Mouse (Mus musculus) midbrain, embryonic 16.5 days (tissue): ENCODE data around the gene Tmem253. TPM values are rescaled to one million over a fixed set of nuclear protein-coding genes. Genes with fewer than 3 reads are reported as not detected.
A peak's percentile ranks its signal among the peaks of the same experiment; 100 is the strongest.

Source experiments
- ATAC-seq: fragments of 200-750 bp; cut with Nextera tagmentation; 2 replicates; pipeline ENCODE4 v1.8.0; 2017; ENCODE audit warnings: moderate TSS enrichment
- H3K27ac ChIP-seq: fragments of 300-500 bp; sonication (generic); 2 replicates; pipeline ENCODE4 v1.5.1; 2014; ENCODE audit warnings: mild to moderate bottlenecking, low read length, mixed read lengths
- H3K27me3 ChIP-seq: fragments of 300-500 bp; sonication (generic); 2 replicates; pipeline ENCODE4 v1.6.1; 2014; ENCODE audit warnings: low read depth, low read length, mixed read lengths; ENCODE audit not compliant: control insufficient read depth, insufficient read depth
- H3K36me3 ChIP-seq: fragments of 300-500 bp; sonication (generic); 2 replicates; pipeline ENCODE4 v1.6.1; 2014; ENCODE audit warnings: mild to moderate bottlenecking, low read length, moderate library complexity, mixed read lengths; ENCODE audit not compliant: control insufficient read depth, insufficient read depth
- H3K4me1 ChIP-seq: fragments of 300-500 bp; sonication (generic); 2 replicates; pipeline ENCODE4 v1.6.1; 2014; ENCODE audit warnings: mild to moderate bottlenecking, low read length, mixed read lengths; ENCODE audit not compliant: control insufficient read depth, insufficient read depth
- H3K4me2 ChIP-seq: fragments of 300-500 bp; sonication (generic); 2 replicates; pipeline ENCODE4 v1.6.1; 2014; ENCODE audit warnings: mild to moderate bottlenecking, low read length, mixed read lengths
- H3K4me3 ChIP-seq: fragments of 300-500 bp; sonication (generic); 2 replicates; pipeline ENCODE4 v1.5.1; 2014; ENCODE audit warnings: low read depth, mild to moderate bottlenecking, low read length, moderate library complexity, mixed read lengths
- H3K9ac ChIP-seq: fragments of 300-500 bp; sonication (generic); 2 replicates; pipeline ENCODE4 v1.6.1; 2014; ENCODE audit warnings: low read depth, low read length, mixed read lengths
- H3K9me3 ChIP-seq: fragments of 300-500 bp; sonication (generic); replicated peaks from 2 replicates; pipeline ENCODE4 v1.6.1; 2014; ENCODE audit warnings: mild to moderate bottlenecking, low read length, mixed read lengths; ENCODE audit not compliant: control insufficient read depth, poor library complexity, severe bottlenecking
- WGBS: fragments of 180-500 bp; shearing (Covaris S2); extraction: QIAGEN DNeasy Blood & Tissue Kit; methylation state at CpG from one replicate; pipeline ENCODE4 v1.1.7; 2014; 5-methylcytosine and 5-hydroxymethylcytosine counted together
- polyA plus RNA-seq: library from polyadenylated mRNA; unstranded; fragments of >200 nt; fragmentation: Nextera tagmentation; extraction: Ambion mirVana; gene quantifications from 2 replicates; pipeline ENCODE4 v1.2.1, GENCODE M21; 2015

Tmem253 gene
- polyA plus RNA-seq, 1 experiment from 2014 or later, result 0.16 TPM

GRCm38 (mm10) chr14:52012085-52012484 is 3.4 kb upstream of the Tmem253 start:
- ATAC-seq, result no peak
- Histone ChIP-seq H3K4me2 (peak overlapping the region; percentile 68), H3K9ac (peak overlapping the region; percentile 81; the same call in 1 of the 2 replicates), H3K36me3 (peaks cover 7% of the 10 kb centered on the region; the same call in 1 of the 2 replicates), H3K27ac (peak overlapping the region; percentile 95), H3K9me3 (no peaks in the 10 kb centered on the region), H3K4me3 (no peak overlapping the region), H3K27me3 (no peaks in the 10 kb centered on the region), H3K4me1 (peaks cover 65% of the 10 kb centered on the region)
- WGBS, result 39% methylated on average over 4 of the region's 4 CpGs

DNA sequence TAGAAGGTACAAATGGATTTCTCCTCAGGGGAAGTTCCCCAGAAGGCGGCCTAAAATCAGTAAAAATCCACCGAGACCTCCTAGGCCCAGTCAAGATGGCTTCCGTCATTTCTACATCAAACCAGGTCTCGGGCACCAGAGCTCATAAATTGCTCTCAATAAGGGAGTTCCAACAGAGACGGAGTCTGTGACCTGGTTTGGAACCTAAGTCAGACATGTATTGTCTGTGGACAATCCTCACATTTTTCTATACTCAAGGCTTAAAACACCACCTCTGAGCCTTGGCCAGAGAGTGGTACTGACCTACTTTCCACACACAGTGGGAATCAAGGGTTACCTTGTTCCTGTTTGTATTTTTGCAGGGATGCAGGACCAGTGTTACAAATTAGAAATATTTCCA is 2.9 kb upstream of the Tmem253 start:
- 18% methylated on average over 5 of the region's 5 CpGs for WGBS
- no peak for ATAC-seq
- Histone ChIP-seq H3K9me3 (no peaks in the 10 kb centered on the region), H3K9ac (peak overlapping the region; percentile 81; the same call in 1 of the 2 replicates), H3K4me2 (peak overlapping the region; percentile 68), H3K27ac (peak overlapping the region; percentile 95), H3K36me3 (peaks cover 4% of the 10 kb centered on the region; the same call in 1 of the 2 replicates), H3K27me3 (no peaks in the 10 kb centered on the region), H3K4me3 (peak overlapping the region; percentile 64; the same call in 1 of the 2 replicates), H3K4me1 (peaks cover 65% of the 10 kb centered on the region)

GRCm38 (mm10) chr14:52013021-52013610 is 2.3 kb upstream of the Tmem253 start:
- Histone ChIP-seq H3K4me3 (peak overlapping the region; percentile 64), H3K4me1 (peaks cover 64% of the 10 kb centered on the region), H3K27me3 (no peaks in the 10 kb centered on the region), H3K9ac (peak overlapping the region; percentile 81), H3K36me3 (peaks cover 4% of the 10 kb centered on the region; the same call in 1 of the 2 replicates), H3K27ac (peak overlapping the region; percentile 95), H3K4me2 (peak overlapping the region; percentile 68), H3K9me3 (no peaks in the 10 kb centered on the region)
- WGBS, result 5% methylated on average over 8 of the region's 8 CpGs
- no peak for ATAC-seq

DNA sequence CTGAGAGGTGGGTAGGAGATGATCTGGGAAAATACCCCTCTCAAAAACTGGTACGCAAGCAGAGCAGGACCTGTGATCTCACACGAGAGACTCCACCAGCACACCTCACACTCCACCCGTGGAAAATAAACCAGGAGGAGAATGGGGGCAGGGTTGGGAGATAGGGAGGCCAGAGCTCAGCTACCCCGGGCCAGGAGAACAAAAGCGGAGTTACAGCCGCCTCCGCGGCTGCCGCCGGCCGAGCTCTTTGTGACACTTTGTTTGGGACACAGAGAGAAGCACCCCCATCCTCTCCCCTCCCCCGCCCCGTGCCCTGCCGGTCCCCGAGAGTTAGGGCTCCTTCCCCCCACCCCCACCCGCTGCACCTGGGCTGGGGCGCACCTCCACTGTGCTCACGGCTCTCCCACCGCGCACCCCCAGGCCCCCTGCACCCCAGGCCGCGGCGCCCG is 1.7 kb upstream of the Tmem253 start:
- peak; percentile 2; the same call in 1 of the 2 replicates for ATAC-seq
- H3K4me3 ChIP-seq, result peak overlapping the region; percentile 64
- no peaks in the 10 kb centered on the region; the same call in 1 of the 2 replicates for H3K36me3 ChIP-seq
- peaks cover 63% of the 10 kb centered on the region for H3K4me1 ChIP-seq
- peak overlapping the region; percentile 68 for H3K4me2 ChIP-seq
- H3K27me3 ChIP-seq, result no peaks in the 10 kb centered on the region
- 2% methylated on average over 19 of the region's 24 CpGs for WGBS
- H3K9ac ChIP-seq, result peak overlapping the region; percentile 81
- H3K9me3 ChIP-seq, result no peaks in the 10 kb centered on the region
- H3K27ac ChIP-seq, result peak overlapping the region; percentile 95

GRCm38 (mm10) chr14:52014271-52014760 is 1.1 kb upstream of the Tmem253 start:
- Histone ChIP-seq H3K4me2 (peak overlapping the region; percentile 68), H3K9ac (peak overlapping the region; percentile 81), H3K4me3 (peak overlapping the region; percentile 64), H3K27me3 (no peaks in the 10 kb centered on the region), H3K9me3 (no peaks in the 10 kb centered on the region), H3K4me1 (peaks cover 61% of the 10 kb centered on the region), H3K36me3 (no peaks in the 10 kb centered on the region; the same call in 1 of the 2 replicates), H3K27ac (peak overlapping the region; percentile 95)
- no peak for ATAC-seq
- 0% methylated on average over 2 of the region's 80 CpGs for WGBS

GRCm38 (mm10) chr14:52014761-52015311 is 622 bp upstream of the Tmem253 start:
- WGBS, result under 1% methylated on average over 17 of the region's 28 CpGs
- Histone ChIP-seq H3K27ac (peak overlapping the region; percentile 95), H3K4me2 (peak overlapping the region; percentile 68), H3K4me1 (peaks cover 56% of the 10 kb centered on the region), H3K4me3 (peak overlapping the region; percentile 64), H3K9me3 (no peaks in the 10 kb centered on the region), H3K27me3 (no peaks in the 10 kb centered on the region), H3K36me3 (no peaks in the 10 kb centered on the region), H3K9ac (peak overlapping the region; percentile 81)
- ATAC-seq, result no peak

DNA sequence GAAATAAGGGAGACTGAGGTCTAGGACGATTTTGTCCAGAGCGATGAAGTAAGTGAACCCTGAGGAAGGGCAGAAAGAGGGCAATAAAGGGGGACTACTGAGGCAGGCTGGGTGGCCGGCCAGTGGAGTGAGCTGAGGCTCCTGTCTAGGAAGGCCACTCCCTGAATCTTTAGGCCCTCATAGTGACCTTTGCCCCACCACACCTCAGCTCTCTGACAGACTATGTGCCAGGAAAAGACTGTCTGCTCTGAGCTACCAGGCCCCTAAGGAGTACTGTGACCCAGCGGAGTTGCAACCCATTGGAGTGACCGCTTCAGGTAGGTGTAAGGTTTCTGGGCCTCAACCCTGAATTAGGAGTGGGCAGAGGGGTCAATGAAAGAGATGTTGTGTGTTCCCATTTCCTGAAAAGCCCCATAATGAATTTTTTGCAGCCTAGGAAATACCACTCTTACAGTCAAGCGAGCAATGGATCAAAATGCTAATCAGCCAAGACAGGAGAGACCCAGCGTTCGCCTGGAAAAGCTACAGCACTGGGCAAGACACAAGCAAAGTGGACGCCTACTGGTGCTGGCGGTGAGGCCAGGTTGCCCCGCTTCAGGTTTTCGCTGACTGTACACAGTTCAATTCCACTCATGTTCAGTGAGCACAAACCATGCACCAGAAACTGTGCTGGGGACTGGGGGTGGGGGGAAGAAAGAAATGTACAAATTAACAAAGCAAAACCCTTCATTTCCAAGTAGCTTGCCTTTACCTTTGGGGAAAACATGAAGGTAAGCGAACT is 1.4 kb downstream of the Tmem253 start:
- 72% methylated on average over 13 of the region's 13 CpGs for WGBS
- no peak overlapping the region for H3K4me3 ChIP-seq
- H3K36me3 ChIP-seq, result no peaks in the 10 kb centered on the region
- ATAC-seq, result no peak
- H3K27ac ChIP-seq, result no peak overlapping the region
- no peaks in the 10 kb centered on the region for H3K27me3 ChIP-seq
- peaks cover 45% of the 10 kb centered on the region for H3K4me1 ChIP-seq
- no peaks in the 10 kb centered on the region for H3K9me3 ChIP-seq
- H3K4me2 ChIP-seq, result no peak overlapping the region
- H3K9ac ChIP-seq, result no peak overlapping the region

DNA sequence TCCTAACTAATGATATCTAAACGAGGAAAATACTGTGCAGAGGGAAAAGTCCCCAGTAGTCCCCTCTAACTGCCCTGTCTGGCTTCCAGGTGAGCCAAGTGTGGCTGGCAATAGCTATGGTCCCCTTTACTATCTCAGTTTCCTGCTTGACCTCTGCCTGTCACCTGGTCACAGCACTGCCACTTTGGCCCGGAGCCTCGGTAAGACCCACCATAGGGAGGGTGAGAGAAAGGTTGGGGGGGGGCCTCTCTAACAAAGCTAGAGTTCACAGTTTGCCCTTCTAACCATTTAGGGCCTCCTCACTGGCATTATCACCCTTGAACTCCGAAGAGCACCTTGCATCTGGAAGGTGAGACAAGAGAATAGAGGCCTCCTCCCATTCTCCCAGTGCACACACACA is 2.2 kb downstream of the Tmem253 start:
- H3K27ac ChIP-seq, result no peak overlapping the region
- ATAC-seq, result no peak
- H3K9me3 ChIP-seq, result no peaks in the 10 kb centered on the region
- no peaks in the 10 kb centered on the region for H3K27me3 ChIP-seq
- H3K4me3 ChIP-seq, result no peak overlapping the region
- peaks cover 40% of the 10 kb centered on the region for H3K4me1 ChIP-seq
- H3K36me3 ChIP-seq, result no peaks in the 10 kb centered on the region
- WGBS, result 80% methylated on average over 4 of the region's 4 CpGs
- no peak overlapping the region for H3K9ac ChIP-seq
- no peak overlapping the region for H3K4me2 ChIP-seq
